Mouse (Mus musculus): Measurements from ENCODE around the gene Myo1b. TPM values are rescaled to one million over a fixed set of nuclear protein-coding genes. Genes with fewer than 3 reads are reported as not detected.

Myo1b gene
- total and polyA plus RNA-seq, 3 experiments, result not detected

- H3K9me3 ChIP-seq (replicated peaks; ENCODE audit: insufficient read depth, low read length), result no peaks in the 10 kb centered on the region
- no peaks in the 10 kb centered on the region for H3K36me3 ChIP-seq (ENCODE audit: control insufficient read depth in 1 of 2, insufficient read depth in 2 of 2, low read length in 2 of 2)
- no peak overlapping the region for H3K4me3 ChIP-seq (ENCODE audit: control insufficient read depth in 1 of 2, insufficient read depth in 1 of 2, low read depth in 2 of 2, low read length in 2 of 2)
- DNase-seq (ENCODE audit: low read depth, low spot score), result no peak
- TF ChIP-seq UBTF (IDR thresholded peaks at IDR 0.05; ENCODE audit: borderline replicate concordance, insufficient read depth, low read depth, low read length), result no peak
- TF ChIP-seq TAL1 (IDR thresholded peaks at IDR 0.05; ENCODE audit: low read length), result no peak
- H3K9ac ChIP-seq (ENCODE audit: control insufficient read depth, low read depth, low read length, poor library complexity, severe bottlenecking), result no peak overlapping the region
- no peaks in the 10 kb centered on the region for H3K79me2 ChIP-seq (ENCODE audit: control insufficient read depth, insufficient read depth, low read length, poor library complexity)
- no peak overlapping the region for H3K27ac ChIP-seq (ENCODE audit: control insufficient read depth, low read depth, low read length)
- no peaks in the 10 kb centered on the region for H3K4me1 ChIP-seq (ENCODE audit: control insufficient read depth in 1 of 2, insufficient read depth in 2 of 2, low read length in 2 of 2)
- H3K27me3 ChIP-seq (ENCODE audit: control insufficient read depth in 1 of 2, insufficient read depth in 2 of 2, low read length in 2 of 2), result no peaks in the 10 kb centered on the region
Observed at GRCm38 (mm10) chr1:51729407-51729806, 186.5 kb downstream of the Myo1b start.

- no peak overlapping the region for H3K4me3 ChIP-seq (ENCODE audit: control insufficient read depth in 1 of 2, insufficient read depth in 1 of 2, low read depth in 2 of 2, low read length in 2 of 2)
- H3K9ac ChIP-seq (ENCODE audit: control insufficient read depth, low read depth, low read length, poor library complexity, severe bottlenecking), result no peak overlapping the region
- no peak overlapping the region for H3K27ac ChIP-seq (ENCODE audit: control insufficient read depth, low read depth, low read length)
- H3K9me3 ChIP-seq (replicated peaks; ENCODE audit: insufficient read depth, low read length), result no peaks in the 10 kb centered on the region
- H3K27me3 ChIP-seq (ENCODE audit: control insufficient read depth in 1 of 2, insufficient read depth in 2 of 2, low read length in 2 of 2), result no peaks in the 10 kb centered on the region
- no peak for DNase-seq (ENCODE audit: low read depth, low spot score)
- H3K79me2 ChIP-seq (ENCODE audit: control insufficient read depth, insufficient read depth, low read length, poor library complexity), result no peaks in the 10 kb centered on the region
- no peaks in the 10 kb centered on the region for H3K36me3 ChIP-seq (ENCODE audit: control insufficient read depth in 1 of 2, insufficient read depth in 2 of 2, low read length in 2 of 2)
- TF ChIP-seq SMC3 (IDR thresholded peaks at IDR 0.05; ENCODE audit: low read depth, low read length), result no peak
- no peak for TF ChIP-seq CTCF (IDR thresholded peaks at IDR 0.05 in 2 of 3, conservative IDR thresholded peaks at IDR 0.05 in 1 of 3; ENCODE audit: control insufficient read depth in 1 of 3, insufficient read depth in 1 of 3, low read depth in 2 of 3, low read length in 3 of 3, poor library complexity in 1 of 3, severe bottlenecking in 1 of 3)
- no peak for TF ChIP-seq NRF1 (IDR thresholded peaks at IDR 0.05; ENCODE audit: insufficient read depth, low read depth, low read length, poor library complexity, severe bottlenecking)
- TF ChIP-seq SIN3A (IDR thresholded peaks at IDR 0.05; ENCODE audit: low read length), result no peak
- TF ChIP-seq CHD2 (IDR thresholded peaks at IDR 0.05; ENCODE audit: low read length), result no peak
- TF ChIP-seq NELFE (IDR thresholded peaks at IDR 0.05; ENCODE audit: low read depth, low read length), result no peak
- TF ChIP-seq MYB (IDR thresholded peaks at IDR 0.05; ENCODE audit: low read depth, low read length), result no peak
- no peak for TF ChIP-seq E2F4 (IDR thresholded peaks at IDR 0.05; ENCODE audit: borderline replicate concordance, low read depth, low read length)
- TF ChIP-seq MAFK (IDR thresholded peaks at IDR 0.05; ENCODE audit: borderline replicate concordance, low read depth, low read length), result no peak
- TF ChIP-seq ETS1 (IDR thresholded peaks at IDR 0.05; ENCODE audit: low read depth, low read length), result no peak
- TF ChIP-seq BHLHE40 (IDR thresholded peaks at IDR 0.05; ENCODE audit: borderline replicate concordance, low read depth, low read length), result no peak
- TF ChIP-seq GATA1 (IDR thresholded peaks at IDR 0.05; ENCODE audit: low read depth, low read length), result no peak
- no peak for TF ChIP-seq MEF2A (IDR thresholded peaks at IDR 0.05; ENCODE audit: extremely low read depth, insufficient replicate concordance, low read depth, low read length, poor library complexity, severe bottlenecking)
- TF ChIP-seq MXI1 (IDR thresholded peaks at IDR 0.05; ENCODE audit: low read depth, low read length), result no peak
- TF ChIP-seq ZNF384 (IDR thresholded peaks at IDR 0.05; ENCODE audit: low read depth, low read length), result no peak
- no peak for TF ChIP-seq TCF12 (IDR thresholded peaks at IDR 0.05; ENCODE audit: low read depth, low read length)
- TF ChIP-seq MAX (IDR thresholded peaks at IDR 0.05; ENCODE audit: low read length), result no peak
- H3K4me1 ChIP-seq (ENCODE audit: control insufficient read depth in 1 of 2, insufficient read depth in 2 of 2, low read length in 2 of 2), result no peaks in the 10 kb centered on the region
Observed at GRCm38 (mm10) chr1:51728816-51729215, 187.1 kb downstream of the Myo1b start.

Measured in MEL (cell line).